Mouse (Mus musculus): ENCODE results near the gene Gm10271.

Gene Gm10271

GRCm38 (mm10) chr10:116972509-116972908 lies at the start of gene Gm10271:
Gene Gm10271 (minus strand): TSS chr10:116972609.
- DNase-seq = no peak

DNA sequence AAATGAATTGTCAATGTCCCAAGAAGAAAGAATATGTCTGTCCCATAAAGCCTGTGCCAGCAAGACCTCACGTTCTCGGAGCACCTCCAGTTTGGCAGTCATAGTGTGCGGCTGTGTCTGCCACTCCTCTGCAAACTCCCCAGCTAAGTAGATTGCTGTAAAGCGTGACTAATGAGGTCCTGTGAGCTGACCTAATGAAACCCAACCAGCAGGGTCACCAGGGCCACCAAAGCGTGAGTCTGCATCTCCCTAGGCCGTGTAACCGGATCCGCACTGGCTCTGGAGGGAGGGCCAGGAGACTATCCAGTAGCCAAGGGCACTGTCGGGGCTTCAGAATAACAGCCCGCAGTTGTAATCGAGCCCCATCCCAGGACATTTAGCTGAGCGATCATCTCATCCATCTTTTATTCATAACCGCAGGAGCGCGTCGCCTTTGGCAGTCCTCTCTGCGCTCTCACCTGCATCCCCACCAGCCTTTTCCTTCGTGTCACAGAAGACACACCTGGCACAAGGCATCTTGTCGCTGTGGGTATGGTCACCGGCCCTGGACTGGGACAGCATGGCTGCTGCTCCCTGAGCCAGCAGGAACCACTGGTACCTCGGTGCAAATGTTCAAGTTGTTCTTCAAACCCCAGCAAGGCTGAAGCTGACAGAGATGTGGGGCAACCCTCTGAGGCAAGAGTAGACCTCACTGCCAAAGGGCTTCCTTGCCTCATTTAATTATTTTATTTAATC lies 48.8 kb upstream of the Gm10271 start:
- no peak for DNase-seq

GRCm38 (mm10) chr10:117018281-117018840 lies 46.0 kb upstream of the Gm10271 start:
- DNase-seq = no peak

DNA sequence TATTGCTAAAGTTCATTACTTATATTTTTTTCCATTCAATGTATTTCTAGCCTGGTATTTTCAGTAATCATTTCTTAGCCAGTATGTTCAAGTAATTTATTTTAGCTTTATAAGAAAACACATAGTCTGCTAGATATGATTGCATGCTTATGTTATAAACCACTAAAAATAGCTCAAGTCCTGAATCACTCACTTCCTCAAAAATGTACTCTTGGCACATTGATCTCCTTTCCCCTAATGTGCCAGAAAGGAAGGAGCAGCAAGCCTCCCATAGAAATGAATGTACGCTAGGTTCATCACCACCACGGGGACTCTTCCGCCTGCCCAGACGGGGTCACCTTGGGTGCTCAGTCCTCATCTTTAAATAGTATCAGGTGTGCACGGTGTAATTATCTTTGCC lies 42.2 kb upstream of the Gm10271 start:
- DNase-seq = no peak

DNA sequence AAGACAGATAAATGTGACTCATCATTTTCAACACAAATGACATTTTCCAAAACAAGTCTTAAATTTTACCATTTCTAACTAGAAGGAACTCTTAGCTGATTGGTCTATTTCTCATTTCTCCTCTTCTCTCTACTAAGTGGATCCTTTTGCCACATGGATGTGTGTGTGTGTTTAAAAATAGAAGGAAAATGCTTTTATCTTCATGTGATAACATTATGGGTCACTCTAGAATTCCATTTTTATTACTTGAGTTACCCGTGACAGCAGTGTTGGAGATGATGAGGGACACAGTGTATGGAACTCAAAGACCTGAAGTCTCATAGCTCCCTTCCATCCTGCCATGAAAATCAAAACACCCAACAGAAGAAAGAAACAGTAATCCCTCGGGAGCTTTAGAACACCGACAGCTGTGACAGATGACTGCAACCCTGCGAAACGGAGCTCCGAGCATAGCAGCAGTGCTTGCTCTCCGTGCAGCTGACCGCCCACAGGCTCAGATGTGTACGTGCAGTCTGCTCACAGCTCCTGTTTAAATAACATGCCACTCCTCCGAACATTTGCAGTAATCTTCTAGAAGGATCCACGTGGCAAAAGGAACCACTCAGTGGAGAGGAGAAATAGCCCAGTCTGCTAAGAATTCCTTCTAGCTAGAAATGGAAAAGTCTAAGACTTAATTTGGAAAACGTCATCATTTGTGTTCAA lies 41.4 kb upstream of the Gm10271 start:
- no peak for DNase-seq

DNA sequence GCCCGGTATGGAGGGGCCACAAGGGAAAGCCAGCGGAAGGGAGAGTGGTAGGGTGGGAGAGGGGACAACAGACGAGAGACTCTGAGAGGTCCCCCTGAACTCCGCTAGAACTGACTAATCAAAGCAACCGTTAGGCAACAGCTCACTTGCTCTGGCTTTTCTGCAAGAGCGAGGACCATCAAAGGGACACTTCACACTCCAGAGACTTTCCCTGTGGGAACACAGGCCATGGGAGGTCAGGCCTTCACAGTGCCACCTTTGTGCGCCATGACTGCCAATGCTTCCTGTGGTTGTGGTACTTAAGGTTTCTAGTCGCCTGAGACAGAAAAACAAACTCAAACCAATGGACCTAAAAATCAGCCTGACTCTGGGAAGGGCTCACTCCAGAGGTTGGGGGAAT lies 38.6 kb upstream of the Gm10271 start:
- DNase-seq = no peak

DNA sequence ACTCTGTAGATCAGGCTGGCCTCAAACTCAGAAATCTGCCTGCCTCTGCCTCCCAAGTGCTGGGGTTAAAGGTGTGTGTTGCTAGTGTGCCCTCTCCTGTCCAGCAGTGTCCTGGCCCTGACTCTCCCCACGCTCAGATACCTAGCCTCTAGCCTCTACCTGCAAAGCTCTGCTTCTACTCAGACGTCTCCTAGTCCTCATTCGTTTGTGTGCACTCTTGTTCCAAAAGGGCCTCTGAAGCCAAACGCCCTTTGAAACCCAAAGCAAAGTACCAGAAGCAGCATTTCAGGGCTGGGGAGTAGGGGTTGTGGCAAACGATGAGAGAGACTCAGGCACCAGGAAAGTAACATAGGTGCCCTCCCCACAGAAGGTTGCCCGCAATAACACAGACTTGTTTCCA lies 37.3 kb upstream of the Gm10271 start:
- DNase-seq = no peak

GRCm38 (mm10) chr10:117005707-117006464 lies 33.5 kb upstream of the Gm10271 start:
- DNase-seq = no peak

- DNase-seq = no peak
Observed at GRCm38 (mm10) chr10:117004695-117005094, 32.3 kb upstream of the Gm10271 start.

- DNase-seq = no peak
Observed at GRCm38 (mm10) chr10:117000975-117001374, 28.6 kb upstream of the Gm10271 start.

DNA sequence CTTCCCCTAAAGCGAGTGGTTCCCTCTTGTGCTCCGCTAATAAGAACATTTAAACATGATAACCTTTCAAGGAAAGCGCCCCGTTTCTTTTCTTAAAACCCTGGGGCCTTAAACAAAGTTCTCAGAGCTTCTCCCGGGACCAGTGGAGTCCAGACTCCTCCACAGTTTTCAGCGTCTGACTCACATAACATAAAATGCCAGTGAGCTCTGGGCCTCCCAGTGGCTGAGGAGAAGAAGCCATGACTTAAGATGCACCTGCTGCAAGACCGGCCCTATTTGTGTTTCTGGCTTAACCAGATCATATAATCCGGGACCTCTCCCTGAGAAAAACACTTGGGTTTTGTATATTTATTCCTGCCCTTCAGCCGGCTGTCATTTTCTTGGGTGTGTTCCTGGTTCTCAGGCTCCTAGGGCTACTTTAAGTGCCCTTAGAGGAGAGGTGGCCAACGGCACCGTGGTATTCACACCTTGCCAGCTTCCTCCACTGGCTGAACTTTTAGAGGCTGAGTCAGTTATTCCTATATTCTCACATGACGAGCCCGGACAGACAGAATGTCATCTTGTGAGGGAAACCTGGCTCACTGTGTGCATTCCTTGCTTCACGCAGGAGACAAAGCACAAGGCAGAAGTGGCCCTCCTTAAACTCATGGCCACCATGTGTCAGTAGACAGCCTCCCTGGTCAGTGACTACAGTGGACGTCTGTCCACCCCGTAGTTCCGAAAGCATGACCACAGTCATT lies 26.5 kb upstream of the Gm10271 start:
- no peak for DNase-seq

DNA sequence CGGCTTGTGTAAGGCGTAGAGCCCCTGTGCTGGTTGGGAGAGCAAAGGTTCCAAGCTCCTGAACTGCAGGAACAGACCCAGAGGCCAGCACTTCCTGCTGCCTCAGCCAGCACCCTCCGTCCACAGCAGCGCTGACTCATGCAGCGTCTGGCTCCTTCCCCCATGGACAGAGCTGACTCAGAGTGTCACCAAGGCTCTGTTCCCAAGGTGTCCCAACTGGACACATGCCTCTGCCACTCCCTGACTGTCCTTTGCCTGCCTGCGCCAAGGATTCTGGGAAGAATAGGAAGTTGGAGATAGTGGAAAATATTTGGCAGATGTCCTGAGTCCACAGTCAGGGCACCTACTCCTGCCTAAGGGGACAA lies 23.8 kb upstream of the Gm10271 start:
- DNase-seq = no peak

- DNase-seq = no peak
Observed at GRCm38 (mm10) chr10:116995584-116996235, 23.3 kb upstream of the Gm10271 start.

DNA sequence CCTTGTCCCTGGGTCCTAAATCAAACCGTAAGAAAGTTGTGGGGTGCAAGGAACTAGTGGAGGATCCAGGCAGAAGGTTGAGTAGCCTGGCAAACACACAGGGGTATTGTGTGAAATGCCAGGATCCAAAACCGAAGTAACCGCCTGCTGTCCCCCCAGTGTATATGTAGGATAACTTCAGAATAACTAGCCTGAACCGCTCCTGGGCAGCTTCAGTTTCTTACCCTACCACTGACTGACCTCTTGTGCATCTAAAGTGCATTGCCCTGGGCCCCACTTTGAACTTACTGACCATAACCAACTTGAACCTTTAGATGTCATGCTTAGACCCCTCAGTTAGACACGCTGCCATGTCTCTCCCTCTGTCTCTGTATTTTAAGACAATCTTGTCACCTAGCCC lies 22.8 kb upstream of the Gm10271 start:
- DNase-seq = no peak

- no peak for DNase-seq
Observed at GRCm38 (mm10) chr10:116993971-116994370, 21.6 kb upstream of the Gm10271 start.

DNA sequence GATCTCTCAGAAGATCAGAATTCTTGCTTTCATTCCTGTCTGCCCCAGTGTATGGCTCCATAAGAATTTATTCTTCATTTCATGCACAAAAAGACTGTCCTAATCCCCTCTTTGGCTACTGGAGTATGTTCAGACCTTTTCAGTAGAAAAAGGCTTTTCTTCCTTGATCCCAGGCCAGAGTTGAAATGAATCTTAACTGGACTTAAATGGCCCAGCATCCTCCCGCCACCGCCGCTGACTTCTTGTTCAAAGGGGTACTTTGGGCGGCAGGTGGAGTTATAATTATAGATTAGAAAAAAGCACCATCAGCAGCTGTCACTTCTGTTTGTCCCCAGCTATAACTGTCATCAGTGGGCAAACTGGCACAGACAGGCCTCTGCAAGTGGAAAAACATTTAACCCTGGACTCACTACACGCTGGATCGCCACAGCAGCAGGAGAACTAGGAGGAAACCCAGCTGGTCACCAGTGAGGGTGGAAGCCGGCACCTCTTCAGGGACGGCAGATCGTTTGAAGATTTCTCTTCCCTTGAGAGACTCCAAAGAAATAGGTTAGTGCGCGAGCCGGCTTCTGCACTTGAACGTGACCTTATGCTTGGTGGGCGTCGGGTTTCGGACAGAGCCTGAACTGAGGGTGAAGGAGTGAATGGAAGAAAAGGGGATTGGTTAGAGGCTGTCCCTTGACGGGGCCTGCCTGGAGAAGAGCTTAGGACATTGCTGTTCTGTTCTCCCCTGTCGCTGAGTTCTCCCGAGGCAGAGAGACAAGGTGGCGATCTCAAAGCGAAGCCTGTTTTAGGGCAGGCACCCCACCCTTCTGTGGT lies 14.1 kb upstream of the Gm10271 start, which contains the start of gene Best3:
Gene Best3 (plus strand): TSS at position 51 of the 819 bp plus-strand sequence.
- no peak for DNase-seq

GRCm38 (mm10) chr10:116984836-116985235 lies 12.4 kb upstream of the Gm10271 start:
- no peak for DNase-seq

- no peak for DNase-seq
Observed at GRCm38 (mm10) chr10:116982526-116982925, 10.1 kb upstream of the Gm10271 start.

DNA sequence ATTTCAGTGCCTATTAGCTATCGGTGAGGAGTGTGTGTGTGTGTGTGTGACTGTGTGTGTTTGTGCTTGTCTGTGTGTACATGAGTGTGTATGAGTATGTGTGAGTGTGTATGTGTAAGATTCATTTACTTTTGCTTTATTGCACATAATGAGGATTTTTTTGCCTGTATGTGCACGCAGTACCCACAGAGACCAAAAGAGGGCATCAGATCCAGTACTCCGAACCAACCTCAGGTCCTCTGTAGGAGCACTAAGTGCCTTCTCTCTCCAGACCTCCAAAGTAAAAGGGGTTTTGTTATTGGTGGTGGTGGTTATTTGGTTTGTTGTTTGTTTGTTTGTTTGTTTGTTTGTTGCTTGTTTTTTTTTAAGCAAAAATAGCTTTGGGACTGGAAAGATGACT lies 8.5 kb upstream of the Gm10271 start:
- DNase-seq = no peak

DNA sequence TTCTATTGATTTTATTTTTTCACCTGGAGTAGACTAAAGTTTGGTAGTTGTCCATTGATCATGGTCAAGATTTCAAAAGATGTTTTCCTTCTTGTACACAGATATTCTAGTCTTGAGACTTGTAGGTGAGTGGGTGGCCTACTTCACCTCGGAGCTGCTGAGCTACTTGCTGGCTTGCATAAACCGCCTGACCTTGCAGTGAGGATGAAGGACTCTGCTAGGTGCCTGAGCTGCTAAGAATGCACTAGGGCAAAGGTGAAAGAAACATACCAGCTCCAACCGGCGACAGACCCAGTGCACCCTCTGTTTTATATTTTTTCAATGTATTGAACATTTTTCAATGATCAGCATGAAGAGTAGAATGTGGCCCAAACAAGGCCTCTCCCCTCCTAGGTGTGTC lies 7.9 kb upstream of the Gm10271 start:
- DNase-seq = no peak

- peak; percentile 16 to 23 for DNase-seq
Observed at GRCm38 (mm10) chr10:116978841-116979240, 6.4 kb upstream of the Gm10271 start.
